Mouse (Mus musculus) embryo, embryonic 9.5 days (tissue): Measurements from ENCODE around the gene Ankrd26.
"Not testable (repeated sequence)": the region's sequence is repeated elsewhere in the genome, so short reads cannot be mapped to it uniquely, and the experiment has no call there.

Source experiments
- DNase-seq: peaks from one replicate; pipeline ENCODE4 v3.0.0-alpha.2; 2017; ENCODE audit errors: extremely low spot score

Gene Ankrd26

GRCm38 (mm10) chr6:118561745-118562609 lies at the start of gene Ankrd26:
TSS of gene Ankrd26 (minus strand) at chr6:118562226.
- DNase-seq: peak; percentile 92

GRCm38 (mm10) chr6:118608906-118609305 lies 46.9 kb upstream of the Ankrd26 start:
- DNase-seq: no peak

- DNase-seq: no peak
These were observed 43.9 kb upstream of the Ankrd26 start for GRCm38 (mm10) chr6:118605974-118606373.

GRCm38 (mm10) chr6:118603825-118604224 lies 41.8 kb upstream of the Ankrd26 start:
- no peak for DNase-seq

GRCm38 (mm10) chr6:118595681-118596055 lies 33.6 kb upstream of the Ankrd26 start:
- DNase-seq: no peak

GRCm38 (mm10) chr6:118594833-118595680 lies 33.0 kb upstream of the Ankrd26 start:
- no peak for DNase-seq

GRCm38 (mm10) chr6:118594070-118594469 lies 32.0 kb upstream of the Ankrd26 start:
- DNase-seq: no peak

- peak; percentile 59 for DNase-seq
These were observed 31.5 kb upstream of the Ankrd26 start for GRCm38 (mm10) chr6:118593377-118594061.

- peak; percentile 5 for DNase-seq
These were observed 30.8 kb upstream of the Ankrd26 start for GRCm38 (mm10) chr6:118592662-118593376.

- not testable (repeated sequence) for DNase-seq
These were observed 16.7 kb upstream of the Ankrd26 start for GRCm38 (mm10) chr6:118578741-118579140.

- no peak for DNase-seq
These were observed 12.3 kb upstream of the Ankrd26 start for GRCm38 (mm10) chr6:118574351-118574750.

- no peak for DNase-seq
These were observed 5.8 kb upstream of the Ankrd26 start for GRCm38 (mm10) chr6:118567816-118568215.

- DNase-seq: no peak
These were observed 801 bp downstream of the Ankrd26 start for GRCm38 (mm10) chr6:118561225-118561624.

GRCm38 (mm10) chr6:118538627-118539026 lies 23.4 kb downstream of the Ankrd26 start:
- no peak for DNase-seq

GRCm38 (mm10) chr6:118537201-118537600 lies 24.8 kb downstream of the Ankrd26 start:
- not testable (repeated sequence) for DNase-seq

GRCm38 (mm10) chr6:118535321-118535720 lies 26.7 kb downstream of the Ankrd26 start:
- no peak for DNase-seq

GRCm38 (mm10) chr6:118533381-118533780 lies 28.6 kb downstream of the Ankrd26 start:
- DNase-seq: no peak

GRCm38 (mm10) chr6:118520668-118521067 lies 41.4 kb downstream of the Ankrd26 start:
- DNase-seq: no peak

GRCm38 (mm10) chr6:118513335-118514012 lies 48.6 kb downstream of the Ankrd26 start:
- DNase-seq: no peak

- DNase-seq: no peak
These were observed 63.0 kb downstream of the Ankrd26 start for GRCm38 (mm10) chr6:118499010-118499409.

- no peak for DNase-seq
These were observed 79.9 kb downstream of the Ankrd26 start for GRCm38 (mm10) chr6:118482125-118482524.
